In the genomic region with DNA sequence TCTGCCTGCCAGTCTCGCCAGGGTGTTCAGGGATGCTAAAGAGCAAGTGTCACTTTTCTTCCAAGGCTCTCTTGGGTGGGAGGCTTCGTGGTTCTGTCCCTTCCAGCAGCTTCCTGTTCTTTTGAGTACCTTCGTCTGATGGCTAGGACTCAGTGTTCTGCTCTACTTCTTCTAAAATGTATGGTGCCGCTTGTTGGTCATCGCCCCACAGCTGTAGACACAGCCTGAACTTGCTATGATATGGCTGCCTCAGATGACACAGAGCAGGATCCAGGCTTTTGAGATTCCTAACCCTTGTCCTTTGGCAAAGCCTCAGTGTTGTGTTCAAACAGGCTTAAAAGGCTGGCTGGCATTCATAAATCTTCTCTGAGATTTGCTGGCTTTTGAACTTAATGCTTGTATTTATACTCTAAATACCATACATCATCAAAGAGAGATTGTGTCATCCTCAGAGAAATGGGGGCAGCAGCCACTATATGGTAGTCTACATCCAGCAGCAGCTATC, we compare ENCODE assay signal across 11 mouse cellular contexts.
"Had no signal": no experiment of that assay in that cellular context is flagged by ENCODE, and none has a peak within 500 bp of the region (broad histone marks: within the 10 kb centered on the region; RNA-seq: fewer than 3 reads in every experiment).

No protein-coding gene starts in this region.

- H3K4me3 ChIP-seq: limb, embryonic 13.5 days; midbrain, embryonic 12.5 days; neural tube, embryonic 13.5 days; stomach, embryonic 15.5 days had no signal

- DNase-seq: kidney, postnatal 25 days; left cerebral cortex, postnatal 4 days; lung, embryonic 14.5 days; retina, postnatal 1 day; thymus, postnatal 36 days had no signal

- ATAC-seq: midbrain, embryonic 16.5 days had no signal

- H3K9me3 ChIP-seq: limb, embryonic 13.5 days; midbrain, embryonic 12.5 days; stomach, embryonic 15.5 days had no signal

- H3K9ac ChIP-seq: limb, embryonic 13.5 days; lung, embryonic 14.5 days; midbrain, embryonic 12.5 days; neural tube, embryonic 13.5 days; stomach, embryonic 15.5 days had no signal

- H3K27ac ChIP-seq: limb, embryonic 13.5 days; midbrain, embryonic 12.5 days; neural tube, embryonic 13.5 days; stomach, embryonic 15.5 days had no signal

- H3K27me3 ChIP-seq: limb, embryonic 13.5 days; midbrain, embryonic 12.5 days; neural tube, embryonic 13.5 days; stomach, embryonic 15.5 days had no signal

- H3K4me2 ChIP-seq: limb, embryonic 13.5 days; liver, embryonic 11.5 days; lung, embryonic 14.5 days; midbrain, embryonic 12.5 days; neural tube, embryonic 13.5 days; stomach, embryonic 15.5 days had no signal

- H3K4me1 ChIP-seq: midbrain, embryonic 12.5 days; neural tube, embryonic 13.5 days had no signal

- H3K36me3 ChIP-seq: limb, embryonic 13.5 days; midbrain, embryonic 12.5 days; neural tube, embryonic 13.5 days; stomach, embryonic 15.5 days had no signal
